Mouse (Mus musculus) embryo, embryonic 9.5 days (tissue): ENCODE results near the gene Abca2.

Source experiments
- DNase-seq: peaks from one replicate; pipeline ENCODE4 v3.0.0-alpha.2; 2017; ENCODE audit errors: extremely low spot score

The Abca2 gene

GRCm38 (mm10) chr2:25460551-25461309, 32.2 kb downstream of the Abca2 start, which contains the start of gene Paxx:
Gene Paxx (minus strand): TSS chr2:25461094.
- peak; percentile 87 for DNase-seq

DNA sequence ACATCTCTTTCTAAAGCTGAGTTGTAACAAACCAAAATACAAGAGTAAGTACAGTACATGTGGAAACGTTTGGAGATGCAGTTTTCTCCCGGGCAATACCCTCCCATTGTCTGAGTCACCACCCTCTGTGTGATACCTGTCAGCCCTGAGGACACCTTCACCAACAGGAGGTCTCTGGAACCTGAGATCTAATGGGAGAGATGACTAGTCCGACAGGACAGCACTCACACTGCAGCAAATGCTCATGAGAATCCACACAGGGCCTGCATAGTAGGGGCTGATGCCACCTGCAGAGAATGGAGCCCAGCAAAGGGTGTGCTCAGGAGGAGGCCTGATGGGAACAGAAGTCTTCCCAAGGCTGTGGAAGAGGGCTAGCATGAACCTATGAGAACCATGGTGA, 32.9 kb downstream of the Abca2 start:
- DNase-seq: no peak

DNA sequence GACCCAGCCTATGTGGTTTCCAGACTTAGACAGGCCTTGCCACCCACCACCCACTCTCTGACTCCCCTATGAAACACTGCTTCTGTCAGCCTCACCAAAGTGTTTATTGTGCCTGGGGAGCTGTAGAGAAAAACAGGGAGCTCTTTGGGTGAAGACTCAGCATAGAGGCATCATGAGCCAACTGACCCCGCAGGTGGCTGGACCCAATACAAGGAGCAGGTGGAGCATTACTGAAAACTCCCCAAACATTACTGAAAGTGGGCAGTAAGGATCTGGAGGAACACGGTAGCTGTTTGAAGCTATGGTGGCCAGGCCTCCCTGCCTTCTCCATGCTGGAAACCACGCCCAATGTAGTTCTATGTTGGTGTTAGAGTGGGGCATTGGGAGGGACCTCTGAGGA, 35.1 kb downstream of the Abca2 start:
- DNase-seq: no peak

DNA sequence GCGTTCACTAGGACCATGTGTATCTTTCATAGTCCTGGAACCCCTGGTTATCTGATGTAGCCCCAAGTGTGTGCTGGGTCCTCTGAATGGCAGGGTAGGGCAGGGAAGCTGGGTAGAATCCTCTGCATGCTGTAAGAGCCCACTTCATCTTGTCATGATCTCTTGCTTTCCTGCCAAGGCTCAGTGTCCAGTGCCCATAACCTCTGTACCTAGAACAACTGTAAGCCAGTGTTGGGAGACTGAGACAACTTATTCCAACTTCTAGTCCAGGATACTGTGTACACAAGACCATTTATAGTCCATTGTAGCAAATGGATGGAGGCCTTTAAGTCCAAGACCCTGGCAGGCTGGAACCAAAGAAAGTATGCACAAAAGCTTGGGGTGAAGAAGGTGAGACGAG, 36.8 kb downstream of the Abca2 start:
- DNase-seq: no peak

- DNase-seq: peak; percentile 5
Measured at GRCm38 (mm10) chr2:25465816-25466635, 37.5 kb downstream of the Abca2 start.

- DNase-seq: no peak
Measured at GRCm38 (mm10) chr2:25467606-25468303, 39.3 kb downstream of the Abca2 start.

- DNase-seq: no peak
Measured at GRCm38 (mm10) chr2:25468962-25469915, 40.7 kb downstream of the Abca2 start.

DNA sequence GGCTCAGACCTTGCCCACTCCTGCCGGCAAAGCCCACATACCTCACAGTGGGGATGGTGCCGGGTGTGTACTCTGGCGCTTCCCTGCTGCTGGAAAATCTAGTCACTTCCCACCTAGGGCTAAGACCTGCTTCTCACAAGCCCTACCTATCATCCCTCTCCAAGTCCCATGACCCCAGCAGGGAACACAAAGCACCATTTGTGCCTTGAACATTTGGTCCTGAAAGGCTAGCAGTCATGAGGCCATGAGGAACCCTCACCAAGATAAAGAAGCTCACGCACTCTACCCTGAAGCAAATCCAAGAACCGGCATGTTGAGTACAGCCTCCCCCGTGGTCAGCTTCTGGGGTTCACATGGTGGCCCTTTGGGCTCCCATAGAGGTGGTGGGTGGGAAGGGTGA, 41.5 kb downstream of the Abca2 start, which contains the start of gene Ptgds:
Gene Ptgds (minus strand): TSS at position 78 of the 400 bp plus-strand sequence.
- DNase-seq: no peak

DNA sequence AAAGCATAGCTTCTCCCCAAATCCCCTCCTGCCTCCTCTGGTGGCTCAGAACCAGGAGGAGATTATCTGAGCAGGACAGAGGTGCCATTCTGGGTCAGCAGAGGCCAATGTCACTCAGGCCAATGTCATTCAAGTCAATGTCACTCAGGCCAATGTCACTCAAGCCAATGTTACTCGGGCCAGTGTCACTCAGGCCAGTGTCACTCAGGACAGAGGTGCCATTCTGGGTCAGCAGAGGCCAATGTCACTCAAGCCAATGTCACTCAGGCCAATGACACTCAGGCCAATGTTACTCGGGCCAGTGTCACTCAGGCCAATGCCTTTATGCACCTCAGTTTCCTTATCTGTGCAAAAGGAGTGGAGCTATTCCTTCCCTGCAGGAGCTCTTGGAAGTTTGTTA, 44.0 kb downstream of the Abca2 start:
- DNase-seq: no peak

DNA sequence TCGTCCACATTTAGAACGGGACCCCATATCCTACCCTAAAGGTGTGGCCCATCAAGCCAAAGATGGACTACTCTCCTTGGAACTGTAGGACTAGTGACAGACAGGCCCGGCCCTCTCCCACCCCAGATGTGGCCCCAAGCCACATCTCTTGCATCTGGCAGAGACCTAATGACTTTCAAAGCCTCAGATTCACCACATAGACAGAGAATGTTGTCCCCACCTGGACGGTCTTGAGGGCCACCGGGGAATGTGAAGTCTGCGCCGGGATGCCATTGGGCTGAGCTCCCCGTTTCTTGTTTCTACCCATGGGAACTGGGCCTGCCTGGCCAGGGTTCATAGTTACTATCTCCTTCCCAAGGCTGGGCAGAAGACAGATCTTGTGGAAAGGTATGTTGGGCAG, 49.0 kb downstream of the Abca2 start:
- DNase-seq: no peak

- no peak for DNase-seq
Measured at GRCm38 (mm10) chr2:25477967-25478675, 49.6 kb downstream of the Abca2 start.

- DNase-seq: no peak
Measured at GRCm38 (mm10) chr2:25479551-25480311, 51.2 kb downstream of the Abca2 start.

DNA sequence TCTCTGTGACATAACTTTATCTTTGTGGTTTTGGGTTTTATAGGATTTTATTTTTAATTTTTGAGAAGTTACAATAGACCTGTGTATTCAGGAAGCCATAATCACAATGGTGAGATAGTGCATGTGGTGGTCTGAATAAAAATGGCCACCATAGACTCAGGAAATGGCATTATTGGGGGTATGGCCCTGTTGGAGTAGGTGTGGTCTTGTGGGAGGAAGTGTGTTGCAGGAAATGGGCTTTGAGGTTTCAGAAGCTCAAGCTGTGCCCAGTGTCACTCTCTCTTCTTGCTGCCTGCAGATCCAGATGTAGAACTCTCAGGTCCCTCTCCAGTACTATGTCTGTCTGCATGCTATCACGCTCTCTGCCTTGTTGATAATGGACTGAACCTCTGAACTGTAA, 52.0 kb downstream of the Abca2 start:
- no peak for DNase-seq

DNA sequence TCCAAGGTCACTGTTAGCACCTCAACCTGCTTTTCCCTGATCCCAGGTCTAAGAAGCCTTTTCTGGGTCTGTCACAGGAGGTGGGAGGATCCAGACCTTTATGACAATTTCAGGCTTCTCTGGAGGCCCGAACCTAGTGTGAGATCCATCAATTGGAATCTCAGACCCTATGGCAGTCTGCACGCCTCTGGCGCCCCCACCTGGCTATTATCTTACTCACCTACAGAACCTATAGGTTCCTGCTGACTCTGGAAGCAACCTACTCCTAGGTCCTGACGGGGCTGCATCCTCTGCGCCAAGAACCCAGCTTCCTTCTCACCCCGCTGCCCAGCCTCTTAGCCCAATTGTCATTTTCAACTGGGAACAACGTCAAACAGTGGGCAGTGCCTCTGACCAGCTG, 54.5 kb downstream of the Abca2 start:
- peak; percentile 21 for DNase-seq

- DNase-seq: no peak
Measured at GRCm38 (mm10) chr2:25484901-25485647, 56.6 kb downstream of the Abca2 start.

DNA sequence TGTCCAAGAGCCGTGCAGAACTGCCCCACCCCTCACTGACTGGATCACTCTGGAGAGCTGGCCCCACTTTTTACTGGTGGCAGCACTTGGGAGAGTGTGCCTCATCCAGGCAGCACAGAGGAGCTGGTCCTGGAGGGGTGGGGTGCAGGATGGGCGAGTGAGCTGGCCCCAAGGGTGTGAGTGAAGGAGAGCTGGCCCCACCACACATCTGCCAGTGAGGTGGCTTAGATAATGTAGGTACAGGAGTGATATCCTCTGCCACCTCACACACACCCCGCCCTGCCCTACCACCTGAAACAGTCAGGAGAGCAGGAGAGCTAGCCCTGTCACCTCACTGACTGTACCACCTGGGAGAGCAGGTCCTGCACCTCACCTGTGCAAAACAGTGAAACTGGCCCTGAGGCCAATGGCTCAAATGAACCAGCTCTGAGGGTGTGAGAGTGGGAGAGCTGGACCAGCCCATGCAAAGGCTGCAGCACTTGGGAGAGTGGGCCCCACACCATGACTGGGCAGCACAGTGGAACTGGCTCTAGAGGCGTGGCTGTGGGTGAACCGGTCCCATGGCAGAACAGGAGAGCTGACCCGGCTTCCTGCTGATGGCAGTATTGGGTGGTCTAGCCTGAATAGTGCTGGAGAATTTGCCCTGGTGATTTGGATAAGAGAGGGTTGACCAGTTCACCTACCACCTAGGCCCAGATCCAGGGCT, 59.6 kb downstream of the Abca2 start:
- no peak for DNase-seq

- DNase-seq: no peak
Measured at GRCm38 (mm10) chr2:25488671-25489068, 60.2 kb downstream of the Abca2 start.

DNA sequence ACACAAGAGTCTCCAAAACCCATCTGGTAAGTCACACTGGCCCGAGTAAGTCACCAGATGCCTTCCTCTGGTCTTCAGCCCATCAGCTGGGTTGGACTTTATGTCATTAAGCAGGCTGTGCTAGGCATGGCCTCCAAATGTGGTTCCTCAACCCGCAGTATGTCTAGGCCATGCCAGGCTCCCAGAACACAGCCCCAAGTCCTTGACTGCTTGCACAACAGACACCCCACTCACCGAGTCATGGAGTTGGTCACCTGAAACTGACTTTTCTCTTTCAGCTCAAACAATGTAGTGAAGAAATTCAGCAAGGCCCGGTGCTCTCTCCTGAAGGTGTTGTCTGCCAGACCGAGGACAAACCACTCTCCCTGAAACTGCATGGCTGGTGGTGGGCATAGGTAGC, 64.5 kb downstream of the Abca2 start:
- DNase-seq: no peak
